ENCODE assay signal across 9 mouse cellular contexts in genomic region chr14:11307079-11307478, GRCm38 (mm10). TPM values are rescaled to one million over a fixed set of nuclear protein-coding genes. Genes with fewer than 3 reads are reported as not detected.
DNase-seq lines count a peak whose midpoint lies in the region; ATAC-seq and TF ChIP-seq lines count a peak whose summit lies in the region.
"Had no signal": no experiment of that assay in that cellular context is flagged by ENCODE, and none has a peak within 500 bp of the region (broad histone marks: within the 10 kb centered on the region; RNA-seq: fewer than 3 reads in every experiment).

No protein-coding gene starts in this region.

- 0 out of 2 replicates have a peak, but pooled peaks have one; percentile 46 for ATAC-seq in megakaryocyte progenitor cell, adult 5-6 weeks (replicated peaks; ENCODE audit: poor library complexity)

- no peak overlapping the region for H3K4me3 ChIP-seq in cortical plate, adult 2 months (ENCODE audit: insufficient read depth, low read length)

- TF ChIP-seq POLR2A in cortical plate, adult 2 months (IDR thresholded peaks at IDR 0.05; ENCODE audit: extremely low read depth, insufficient read depth, low read length): no peak

- peak; percentile 12 to 29 for DNase-seq in adrenal gland, adult 18-20 months (ENCODE audit: low spot score in 2 of 2)
- no peak for DNase-seq in adrenal gland, postnatal 4 days (ENCODE audit: low spot score in 2 of 2)
- DNase-seq in layer of hippocampus, adult 11-12 months (ENCODE audit: low spot score): peak; percentile 43
- no peak for DNase-seq in layer of hippocampus, adult 9-10 months (ENCODE audit: low spot score)
- peak; percentile 3 for DNase-seq in A20 (ENCODE audit: low read depth, low spot score)
- no peak for DNase-seq in cerebellum, adult 11 months

- 0 out of 2 replicates have a peak, but pooled peaks have one; percentile 2 for TF ChIP-seq CTCF in cortical plate, adult 2 months (IDR thresholded peaks at IDR 0.05; ENCODE audit: extremely low read depth, insufficient read depth, low read length)

- no peaks in the 10 kb centered on the region for H3K4me1 ChIP-seq in cortical plate, adult 2 months (ENCODE audit: control insufficient read depth, insufficient read depth, low read length)

- no peak overlapping the region for H3K27ac ChIP-seq in cortical plate, adult 2 months (ENCODE audit: insufficient read depth, low read length)

RNA-seq across cellular contexts. Expression of gene Gm3839, which starts 49.4 kb away (rescaled TPM):
- total RNA-seq in adrenal gland, adult 18-20 months (2021): 1 to 10 TPM in 1 of 2 experiments, under 1 TPM in 1; 0.99 to 2.0 TPM
- under 1 TPM; 0.31 to 0.42 TPM for total RNA-seq in adrenal gland, postnatal 4 days (2021)
- polyA plus RNA-seq in cortical plate, adult 2 months (2012; rRNA removed): 1.2 and 1.3 TPM in 2 replicates
- total RNA-seq in megakaryocyte progenitor cell, adult 5-6 weeks (2015): 1.2 and 1.6 TPM in 2 replicates
- 0.68 and 1.8 TPM in 2 replicates for total RNA-seq in megakaryocyte progenitor cell, adult 5-6 weeks (2017)
- total RNA-seq: neutrophil, adult 5-6 weeks had no signal

Comparison
In these comparisons a context has a peak if more than half of its experiments do, and no peak if none do; other contexts are left out.
1. DNase-seq: peak in adrenal gland, adult 18-20 months (2 of 2), layer of hippocampus, adult 11-12 months (single experiment) and A20 (single experiment); none in adrenal gland, postnatal 4 days (0 of 2), layer of hippocampus, adult 9-10 months (single experiment) and cerebellum, adult 11 months (single experiment).